Mouse (Mus musculus) gastrocnemius, postnatal 25 days (tissue): ENCODE measurements around the gene Stab1. TPM values are rescaled to one million over a fixed set of nuclear protein-coding genes. Genes with fewer than 3 reads are reported as not detected.

ENCODE experiments used
- DNase-seq: peaks from one replicate; pipeline ENCODE4 v3.0.0; 2022
- total RNA-seq, 2 experiments: library from RNA; stranded (reverse); gene quantifications; 1 replicate in 1 of 2; 2 replicates in 1 of 2; pipeline ENCODE4 v1.2.3; 2021

Gene Stab1
- total RNA-seq, 2 experiments from 2014 or later = 15.8 to 26.6 TPM

DNA sequence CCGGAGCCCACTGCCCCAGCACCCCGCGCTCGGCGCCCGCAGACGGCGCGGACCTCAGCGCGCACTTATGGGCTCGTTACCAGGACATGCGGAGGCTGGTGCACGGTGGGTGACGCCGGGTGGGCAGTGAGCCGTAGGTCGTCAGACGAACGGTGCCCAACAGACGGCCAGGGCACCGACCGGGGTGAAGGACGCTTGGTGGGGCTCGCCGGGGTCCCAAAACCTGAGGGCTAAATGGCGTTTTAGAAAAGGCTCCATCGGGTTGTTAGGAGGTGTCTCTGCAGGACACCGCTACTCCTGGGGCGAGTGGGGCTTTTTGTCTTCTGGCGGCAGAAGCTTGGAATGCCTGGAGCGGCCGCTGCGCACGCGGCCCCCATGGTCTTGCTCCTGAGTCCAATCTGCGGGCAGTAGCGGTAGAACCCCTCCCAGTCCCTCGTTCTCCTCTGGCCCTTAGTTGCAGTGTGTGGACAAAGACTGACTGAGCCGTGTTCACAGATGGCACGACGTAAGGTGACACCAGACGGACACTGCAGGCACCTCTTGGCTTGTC lies 37.1 kb downstream of the Stab1 start:
- DNase-seq = peak; percentile 23

DNA sequence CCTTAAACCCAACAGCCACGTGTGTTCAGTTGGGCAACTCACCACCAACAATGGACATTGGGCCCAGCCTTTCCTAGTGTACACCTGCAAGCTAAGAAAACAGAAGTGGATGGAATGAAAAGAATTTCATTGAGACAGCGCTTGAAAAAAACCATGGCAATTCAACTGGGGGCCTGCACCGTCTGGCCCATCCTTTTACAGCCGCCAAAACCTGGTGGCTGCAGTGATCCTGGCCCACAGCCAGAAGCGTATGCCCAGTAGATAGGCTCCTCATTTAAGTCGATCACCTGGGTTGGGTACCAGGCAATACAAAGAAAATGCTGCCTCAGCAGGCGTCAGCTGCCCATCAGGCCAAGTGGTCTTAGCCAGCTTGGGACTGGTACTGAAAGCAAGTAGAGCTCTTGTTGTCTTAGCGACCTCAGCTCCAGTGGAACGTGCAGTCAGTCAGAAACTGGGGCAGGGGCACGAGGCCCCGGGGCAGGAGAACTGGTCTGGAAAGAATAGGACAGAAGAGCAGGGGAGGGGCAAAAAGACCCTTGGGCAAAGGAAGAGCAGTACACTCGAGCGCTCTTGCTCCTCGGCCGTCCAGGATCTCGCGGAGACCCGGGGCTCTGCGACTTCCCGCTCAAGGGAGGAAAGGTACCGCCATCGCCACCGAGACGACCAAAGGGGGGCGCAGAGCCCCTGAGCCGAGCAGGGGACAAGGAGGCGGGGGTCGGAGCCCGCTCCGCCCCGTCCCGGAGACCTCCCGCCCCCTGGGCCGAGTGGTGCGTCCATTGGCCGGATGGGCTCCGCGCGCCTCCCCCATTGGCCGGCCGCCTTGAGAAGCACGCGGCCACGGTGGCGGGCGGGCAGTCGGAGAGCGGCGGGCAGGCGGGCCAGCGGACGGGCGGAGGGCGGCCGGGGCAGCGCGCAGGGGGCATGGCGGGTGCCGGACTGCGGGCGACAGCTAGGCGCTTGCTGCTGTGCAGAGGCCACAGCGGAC lies 37.9 kb downstream of the Stab1 start, which contains the start of gene Nt5dc2:
TSS of gene Nt5dc2 (plus strand) at position 818 of the 985 bp plus-strand sequence.
- DNase-seq = peak; percentile 87

DNA sequence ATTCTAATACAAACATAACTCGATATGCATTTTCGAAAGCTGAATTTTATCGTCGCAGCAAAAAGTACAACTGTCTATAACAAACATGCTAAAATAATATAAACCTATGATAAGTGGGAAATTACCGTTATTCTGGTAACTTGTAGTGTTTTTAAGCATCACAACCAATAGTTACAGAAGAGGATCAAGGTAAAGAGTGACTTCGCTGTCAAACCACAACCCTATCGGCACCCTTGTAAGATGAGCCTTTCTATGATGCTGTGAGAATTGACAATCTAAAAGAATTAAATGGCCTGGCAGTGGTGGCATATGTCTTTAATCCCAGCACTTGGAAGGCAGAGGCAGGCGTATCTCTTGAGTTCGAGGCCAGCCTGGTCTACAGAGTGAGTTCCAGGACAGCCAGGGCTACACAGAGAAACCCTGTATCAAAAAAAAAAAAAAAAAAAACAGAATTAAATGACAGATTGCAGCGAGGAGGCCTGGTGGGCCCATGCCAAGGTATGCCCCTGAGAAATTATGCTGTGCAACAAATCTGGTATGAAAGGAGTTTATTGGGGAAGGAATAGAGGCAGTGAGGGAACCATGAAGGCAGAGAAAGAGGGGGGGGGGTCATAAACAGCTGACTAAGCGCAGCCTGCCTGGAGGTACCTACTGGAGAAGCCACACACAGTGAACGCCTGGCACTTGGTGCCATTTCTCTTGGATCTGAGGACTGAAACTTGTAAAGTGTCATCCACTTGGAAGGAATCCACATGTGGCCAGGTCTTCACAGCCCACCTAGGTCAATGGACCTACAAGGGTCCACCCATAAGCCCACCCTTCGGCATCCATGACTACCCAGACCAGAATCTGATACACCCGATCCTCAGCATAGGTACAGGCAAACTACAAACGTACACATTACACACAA lies 38.9 kb downstream of the Stab1 start:
- DNase-seq = peak; percentile 8

DNA sequence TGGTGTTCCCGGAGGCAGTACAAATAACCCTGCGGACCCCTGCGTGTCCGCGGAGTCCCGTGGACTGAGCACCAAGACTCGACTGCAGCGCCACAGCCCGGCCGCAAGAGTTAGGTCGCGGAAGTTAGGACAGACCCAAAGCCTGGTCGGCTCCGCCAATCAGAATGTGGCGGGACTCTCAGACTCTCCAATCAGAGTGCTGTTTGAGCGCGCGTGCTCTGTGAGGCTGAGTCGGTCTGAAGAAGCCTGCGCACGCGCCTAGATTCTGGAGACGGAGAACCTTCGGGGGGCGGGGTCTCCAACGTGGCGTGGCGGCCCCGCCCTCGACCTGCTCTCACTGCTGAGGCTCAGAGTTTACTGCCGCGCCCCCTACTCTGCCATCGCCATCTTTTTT lies 39.6 kb downstream of the Stab1 start, which contains the start of gene Smim4:
TSS of gene Smim4 (minus strand) at position 131 of the 394 bp plus-strand sequence.
- peak; percentile 97 for DNase-seq

DNA sequence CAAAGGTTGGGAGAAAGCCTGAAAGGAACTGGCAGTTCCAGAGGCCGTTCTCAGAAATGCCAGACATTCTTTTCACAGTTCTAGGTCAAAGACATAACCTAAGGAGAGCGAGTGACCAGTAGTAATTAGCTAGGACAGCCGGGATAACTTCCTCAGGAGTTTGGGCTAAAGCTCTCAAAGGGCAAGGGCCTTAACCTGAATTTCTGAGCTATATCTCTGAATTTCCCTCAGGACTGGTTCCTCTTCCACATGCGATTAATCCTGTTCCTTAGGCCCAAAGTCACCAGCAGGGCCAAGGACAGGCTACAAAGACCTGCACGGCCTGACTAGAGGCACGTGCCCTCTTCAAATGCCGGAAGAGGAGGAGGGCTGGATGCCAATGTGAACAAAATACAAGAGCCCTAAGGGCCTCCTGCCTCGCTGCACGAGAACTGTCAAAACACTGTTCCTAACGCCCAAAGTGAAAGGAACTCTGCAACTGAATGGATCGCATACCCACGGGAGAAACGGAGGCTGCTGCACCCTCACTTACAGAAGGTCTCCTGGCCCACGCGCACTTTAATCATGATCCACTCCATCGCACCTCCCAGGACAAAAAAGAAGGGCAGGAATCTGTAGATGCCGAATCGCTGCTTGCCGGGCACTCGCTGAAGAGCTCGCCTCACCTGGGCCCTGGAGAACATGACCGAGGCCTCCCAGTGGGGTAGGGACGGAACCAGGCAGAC lies 40.2 kb downstream of the Stab1 start:
- peak; percentile 14 for DNase-seq

DNA sequence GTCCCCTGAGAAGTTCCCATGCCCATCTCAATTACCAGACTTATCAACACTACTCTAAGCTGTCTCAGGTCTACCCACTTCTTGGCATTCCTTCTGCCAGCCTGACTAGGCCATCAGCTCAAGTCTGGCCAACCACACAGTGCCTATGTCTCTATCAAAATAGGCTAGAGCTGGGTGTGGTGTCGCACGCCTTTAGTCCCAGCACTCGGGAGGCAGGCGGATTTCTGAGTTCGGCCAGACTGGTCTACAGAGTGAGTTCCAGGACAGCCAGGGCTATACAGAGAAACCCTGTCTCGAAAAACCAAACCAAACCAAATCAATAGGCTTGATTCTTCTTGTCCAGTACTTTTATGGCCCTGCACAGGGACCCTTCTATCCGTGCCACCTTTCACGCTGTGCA lies 41.6 kb downstream of the Stab1 start:
- no peak for DNase-seq

DNA sequence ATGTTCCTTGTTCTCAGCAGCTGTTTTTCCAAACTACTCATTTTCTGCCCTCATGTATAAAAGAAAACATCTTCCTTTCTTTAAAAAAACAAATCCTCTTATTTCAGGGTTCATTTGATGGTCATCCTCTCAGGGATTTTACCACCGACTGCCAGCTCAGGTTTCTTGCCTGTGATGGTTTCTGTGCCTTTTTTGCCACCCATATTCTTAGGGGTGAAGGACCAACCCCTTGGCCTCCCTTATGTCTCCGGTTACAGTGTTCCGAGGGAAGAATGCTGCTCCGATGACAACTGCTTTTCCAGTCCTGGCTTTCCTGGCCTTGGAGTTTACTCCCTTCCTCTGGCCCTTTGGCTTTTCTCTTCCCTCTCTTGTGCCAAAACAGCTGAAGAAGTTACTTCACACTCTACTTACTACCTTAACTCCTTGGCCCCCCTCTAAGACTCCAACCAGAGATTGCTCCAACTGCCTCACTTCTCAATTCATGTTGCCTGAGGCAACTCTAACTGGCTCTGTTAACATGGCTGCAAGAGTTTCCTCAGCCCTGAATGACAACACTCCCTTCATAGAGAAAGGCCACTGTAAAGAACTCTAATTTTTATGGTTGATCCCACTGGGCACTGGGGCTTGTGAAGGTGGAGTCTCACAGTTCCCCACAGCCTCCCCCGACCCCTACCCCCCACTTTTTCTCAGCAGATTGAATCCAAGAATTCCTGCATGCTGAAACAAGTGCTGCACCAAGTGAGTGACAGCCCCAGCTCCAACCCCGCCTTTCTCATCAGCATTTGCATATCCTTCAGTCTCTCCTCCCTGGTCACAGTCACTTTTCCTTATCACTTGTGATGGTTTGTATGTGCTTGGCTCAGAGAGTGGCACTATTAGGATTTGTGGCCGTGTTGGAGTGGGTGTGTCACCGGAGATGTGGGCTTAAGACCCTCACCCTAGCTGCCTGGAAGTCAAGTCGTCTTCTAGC lies 43.0 kb downstream of the Stab1 start:
- DNase-seq = peak; percentile 43

DNA sequence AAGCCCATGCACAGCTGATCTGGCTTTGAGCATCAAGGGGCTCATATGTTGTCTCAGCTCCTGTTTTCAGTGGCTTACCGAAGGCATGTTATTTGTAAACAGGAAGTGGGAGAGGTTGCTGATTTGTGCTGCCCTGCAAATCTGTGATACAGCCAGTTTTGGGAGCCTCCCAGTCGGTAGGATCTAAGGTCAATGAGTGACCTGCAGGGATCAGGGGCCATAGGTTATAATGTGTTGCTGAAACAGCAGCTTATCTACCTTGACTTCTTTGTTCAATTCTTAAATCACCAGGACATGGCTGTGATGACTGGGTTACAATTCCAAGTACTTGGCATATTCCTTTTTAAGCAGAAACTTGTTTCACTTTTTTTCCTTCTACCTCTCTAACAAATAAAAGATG lies 52.9 kb downstream of the Stab1 start:
- DNase-seq = no peak

DNA sequence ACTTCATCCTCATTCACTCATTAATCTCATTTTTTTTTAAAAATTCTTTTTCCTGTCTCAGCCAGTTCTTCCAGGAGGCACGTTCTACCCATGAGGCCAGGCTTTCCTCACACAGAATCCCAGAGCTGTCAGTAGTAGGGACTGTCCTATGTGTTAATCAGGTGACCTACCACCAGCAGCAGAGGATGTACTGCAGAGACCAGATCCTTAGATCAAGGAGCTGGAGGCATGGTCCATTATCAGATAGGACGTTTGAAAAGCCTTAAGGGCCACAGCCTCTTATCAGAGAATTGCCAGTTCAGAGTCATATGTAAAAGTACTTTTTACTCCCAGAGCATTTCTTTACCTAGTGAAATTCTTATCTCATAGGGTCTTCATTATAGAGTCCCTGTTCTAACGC lies 54.4 kb downstream of the Stab1 start:
- no peak for DNase-seq

DNA sequence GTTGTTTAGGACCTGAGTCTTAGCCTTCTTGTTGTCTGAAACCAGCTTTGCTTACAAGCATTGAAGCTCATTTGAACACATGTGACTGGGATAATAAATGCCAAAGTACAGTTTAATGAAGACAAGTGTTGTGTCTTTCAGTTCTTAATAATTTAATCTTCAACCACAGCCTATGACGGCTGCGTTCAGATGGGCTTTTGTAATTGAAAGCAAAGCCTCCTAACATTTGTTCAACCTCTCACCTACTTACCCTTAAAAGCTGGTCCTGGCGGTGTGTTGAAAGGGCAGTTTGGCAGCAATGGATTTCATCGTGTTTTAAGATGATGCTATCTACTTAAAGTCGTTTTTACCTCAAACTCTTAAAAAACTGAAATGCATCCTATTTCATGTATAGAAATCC lies 56.3 kb downstream of the Stab1 start:
- no peak for DNase-seq

DNA sequence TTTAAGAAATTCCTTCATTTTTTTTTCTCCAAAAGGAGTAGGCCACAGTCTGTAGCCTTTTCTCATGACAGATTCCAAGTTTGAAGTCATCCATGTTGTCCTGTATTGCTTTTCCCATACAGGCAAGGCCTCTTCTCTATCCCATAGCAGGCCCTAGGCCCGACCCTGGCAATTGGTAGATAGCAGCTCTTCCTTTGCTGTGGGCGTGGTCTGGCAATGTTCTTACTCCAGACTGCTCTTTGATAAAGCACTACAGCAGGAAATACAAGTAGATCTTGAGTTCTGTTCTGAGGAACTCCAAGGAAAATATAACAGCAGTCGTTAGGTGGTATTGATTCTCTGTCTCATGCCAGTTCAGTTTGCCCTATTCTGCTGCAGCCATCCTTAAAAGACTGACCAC lies 57.8 kb downstream of the Stab1 start:
- DNase-seq = no peak

DNA sequence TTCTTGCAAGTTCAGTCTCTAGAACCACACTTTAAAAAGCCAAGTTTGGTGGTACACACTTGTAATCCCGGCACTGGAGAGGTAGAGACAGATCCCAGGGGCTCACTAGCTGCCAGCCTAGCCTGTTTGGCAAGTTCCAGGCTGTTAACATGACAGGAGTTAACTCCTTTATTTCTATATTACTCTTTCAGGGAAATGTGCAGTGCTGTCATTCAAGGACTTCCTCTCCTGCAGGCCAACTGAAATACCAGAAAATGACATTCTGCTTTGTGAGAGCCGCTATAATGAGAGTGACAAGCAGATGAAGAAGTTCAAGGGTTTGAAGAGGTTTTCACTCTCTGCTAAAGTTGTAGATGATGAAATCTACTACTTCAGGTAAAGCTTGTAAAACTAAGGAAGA lies 63.3 kb downstream of the Stab1 start:
- no peak for DNase-seq

DNA sequence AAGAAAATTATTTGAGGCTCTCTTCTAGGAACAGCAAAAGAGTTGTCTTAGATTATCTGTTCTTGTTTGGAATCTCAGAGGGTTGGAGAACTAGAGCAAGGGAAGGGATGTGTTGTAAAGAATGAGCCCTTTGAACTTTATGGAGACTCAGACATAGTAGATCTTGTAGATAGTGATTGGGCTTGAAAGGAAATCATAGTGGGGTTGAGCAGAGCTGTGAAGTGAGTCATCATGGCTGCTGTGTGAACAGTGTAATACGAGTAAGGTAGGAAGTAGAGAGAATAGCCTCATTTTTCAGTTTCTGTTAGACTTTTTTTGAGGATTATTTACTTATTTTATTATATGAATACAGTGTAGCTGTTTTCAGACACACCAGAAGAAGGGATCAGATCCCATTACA lies 78.5 kb downstream of the Stab1 start:
- DNase-seq = no peak

Other genes with a start within 250 kb of the Stab1 start
- gene Itih3, start 244.9 kb downstream of the Stab1 start, total RNA-seq = under 1 TPM; 0.28 to 0.32 TPM
- not detected for gene Itih1, start 225.4 kb downstream of the Stab1 start, total RNA-seq
- 1 to 10 TPM; 3.3 TPM for gene Nek4, start 217.3 kb downstream of the Stab1 start, total RNA-seq
- gene Glt8d1, start 167.2 kb downstream of the Stab1 start, total RNA-seq = 10 to 100 TPM; 11.5 to 13.7 TPM
- 100 to 1,000 TPM; 120 to 128 TPM for gene Spcs1, start 167.0 kb downstream of the Stab1 start, total RNA-seq
- gene Pbrm1, start 149.5 kb downstream of the Stab1 start, total RNA-seq = 10 to 100 TPM; 39.4 to 46.2 TPM
- 10 to 100 TPM; 23.7 to 27.3 TPM for gene Gnl3, start 149.5 kb downstream of the Stab1 start, total RNA-seq
- 10 to 100 TPM; 37.6 to 43.8 TPM for gene Smim4, start 39.7 kb downstream of the Stab1 start, total RNA-seq
- gene Nt5dc2, start 37.6 kb downstream of the Stab1 start, total RNA-seq = 1 to 10 TPM; 2.6 to 4.1 TPM
- gene Tnnc1, start 39.7 kb upstream of the Stab1 start, total RNA-seq = 100 to 1,000 TPM; 137 to 627 TPM
- 10 to 100 TPM; 63.7 to 67.7 TPM for gene Nisch, start 48.3 kb upstream of the Stab1 start, total RNA-seq
- 1 to 10 TPM; 6.0 to 6.1 TPM for gene Sema3g, start 49.2 kb upstream of the Stab1 start, total RNA-seq
- gene Phf7, start 82.7 kb upstream of the Stab1 start, total RNA-seq = 1 to 10 TPM; 5.2 to 6.3 TPM
- 10 to 100 TPM; 41.2 to 43.0 TPM for gene Bap1, start 82.8 kb upstream of the Stab1 start, total RNA-seq
- under 1 TPM; 0.16 to 0.18 TPM for gene Dnah1, start 155.3 kb upstream of the Stab1 start, total RNA-seq
- gene Capn7, start 168.0 kb upstream of the Stab1 start, total RNA-seq = 10 to 100 TPM; 28.4 to 29.3 TPM